Mouse (Mus musculus) forelimb bud, embryonic 11.5 days (tissue): Measurements from ENCODE around the gene Lenep.

Source experiments
- DNase-seq: peaks from one replicate; pipeline ENCODE4 v3.0.0-alpha.2; 2012; ENCODE audit warnings: low read depth, low spot score

The Lenep gene

GRCm38 (mm10) chr3:89378394-89379067 is 24.1 kb downstream of the Lenep start:
- peak; percentile 89 for DNase-seq

DNA sequence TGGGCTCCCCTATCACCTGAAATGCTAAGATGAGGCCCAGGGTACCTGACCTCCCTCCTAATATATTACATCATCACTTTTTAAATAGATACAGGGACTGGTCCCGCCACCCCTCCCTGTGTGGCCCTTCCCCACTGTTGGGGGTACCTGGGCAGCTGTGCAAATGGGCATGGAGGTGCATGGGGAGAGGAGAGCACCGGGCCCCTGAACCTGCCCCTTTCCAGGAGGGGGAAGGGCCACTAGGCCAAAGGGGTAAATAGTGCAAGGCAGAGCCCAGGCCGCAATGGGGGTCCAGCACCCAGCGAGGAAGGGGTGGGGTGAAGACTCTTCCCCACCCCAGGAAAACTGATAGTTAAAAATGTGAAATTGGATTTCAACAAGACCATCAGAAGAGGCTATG is 24.8 kb downstream of the Lenep start:
- DNase-seq, result no peak

GRCm38 (mm10) chr3:89373581-89374231 is 28.9 kb downstream of the Lenep start:
- DNase-seq, result no peak

- no peak for DNase-seq
Measured at GRCm38 (mm10) chr3:89367338-89367737, 35.3 kb downstream of the Lenep start.

DNA sequence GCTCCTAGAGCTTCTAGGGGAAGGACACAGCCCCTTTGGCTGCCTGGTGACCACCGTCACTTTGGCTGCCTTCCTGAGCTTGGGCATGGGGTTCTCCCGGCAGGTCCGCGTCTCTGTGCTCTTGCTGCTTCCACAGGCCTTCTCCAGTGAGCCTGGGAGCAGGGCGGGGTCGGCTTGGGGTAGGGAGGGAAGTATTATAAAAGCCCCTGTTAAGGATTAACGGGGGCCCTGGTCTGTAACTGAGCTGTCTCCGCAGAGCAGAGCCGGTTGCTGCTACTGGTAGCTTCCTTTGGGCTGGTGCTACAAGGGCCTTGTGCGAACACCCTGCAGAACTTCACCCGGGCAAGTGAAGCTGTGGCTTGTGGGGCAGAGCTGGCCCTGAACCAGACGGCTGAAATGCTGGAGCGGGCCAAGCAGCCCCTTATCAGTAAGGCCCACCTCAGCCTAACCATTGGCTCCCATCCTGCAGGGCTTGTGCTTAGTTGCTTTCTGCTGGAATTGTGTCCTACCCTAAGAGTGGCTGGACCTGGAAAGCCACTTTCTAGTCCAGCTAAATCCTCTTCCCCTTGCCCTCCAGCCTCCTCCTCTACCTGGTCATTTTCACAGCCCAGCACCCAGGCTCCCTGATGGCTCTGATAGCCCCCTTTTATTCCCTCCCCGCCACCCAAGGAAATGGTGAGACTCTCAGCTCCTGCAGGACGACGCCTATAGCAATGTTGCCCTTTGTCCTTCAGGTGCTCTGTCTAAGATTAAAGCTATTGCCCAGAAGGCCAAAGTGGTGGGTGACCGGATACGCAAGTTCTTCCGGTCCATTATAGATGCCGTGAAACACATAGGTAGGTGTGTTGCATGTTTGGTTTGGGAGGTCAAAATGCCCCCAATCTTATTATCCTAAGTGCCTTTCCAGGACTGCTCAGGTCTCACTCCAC is 36.8 kb downstream of the Lenep start:
- no peak for DNase-seq

DNA sequence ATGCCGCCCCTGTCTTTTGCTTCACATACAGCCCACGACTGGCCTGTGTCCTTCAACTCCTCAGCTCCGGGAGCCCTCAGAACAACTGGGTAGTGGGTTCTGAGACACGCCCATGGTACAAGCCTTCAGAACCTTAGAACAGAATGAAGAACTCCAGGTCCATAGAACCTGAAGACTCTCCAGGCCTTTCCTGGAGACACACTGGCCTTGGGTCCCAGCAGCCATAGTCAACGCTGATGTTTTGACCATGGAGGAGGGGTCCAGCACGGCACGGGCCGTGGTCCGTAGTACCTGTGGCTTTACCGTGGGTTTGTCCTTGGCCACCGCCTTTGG is 37.5 kb downstream of the Lenep start, which contains the start of gene Dcst1:
TSS of gene Dcst1 (minus strand) at position 101 of the 333 bp plus-strand sequence.
- no peak for DNase-seq

GRCm38 (mm10) chr3:89364631-89365030 is 38.0 kb downstream of the Lenep start:
- DNase-seq, result no peak

GRCm38 (mm10) chr3:89361675-89362074 is 40.9 kb downstream of the Lenep start, which contains the start of gene Dcst2:
Dcst2 (plus strand) TSS chr3:89361975.
- DNase-seq, result no peak

DNA sequence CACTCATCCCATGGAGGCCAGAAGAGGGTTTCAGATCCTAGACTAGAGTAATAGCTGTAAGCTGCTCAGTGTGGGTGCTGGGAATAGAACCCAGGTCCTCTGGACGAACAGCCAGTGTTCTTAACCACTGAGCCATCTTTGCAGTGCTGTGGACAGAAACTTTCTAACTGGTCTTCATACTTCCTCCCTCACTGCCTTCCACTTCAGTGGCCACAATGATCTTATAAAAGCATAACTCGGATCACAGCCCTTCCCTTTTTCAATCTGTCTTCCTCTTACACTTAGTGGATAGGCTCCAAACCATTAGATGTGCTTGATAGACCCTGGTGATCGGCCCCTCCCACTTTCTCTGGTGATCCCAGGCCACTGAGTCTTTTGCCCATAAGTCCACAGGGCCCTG is 42.4 kb downstream of the Lenep start:
- DNase-seq, result no peak

- DNase-seq, result no peak
Measured at GRCm38 (mm10) chr3:89359630-89360029, 43.0 kb downstream of the Lenep start.

DNA sequence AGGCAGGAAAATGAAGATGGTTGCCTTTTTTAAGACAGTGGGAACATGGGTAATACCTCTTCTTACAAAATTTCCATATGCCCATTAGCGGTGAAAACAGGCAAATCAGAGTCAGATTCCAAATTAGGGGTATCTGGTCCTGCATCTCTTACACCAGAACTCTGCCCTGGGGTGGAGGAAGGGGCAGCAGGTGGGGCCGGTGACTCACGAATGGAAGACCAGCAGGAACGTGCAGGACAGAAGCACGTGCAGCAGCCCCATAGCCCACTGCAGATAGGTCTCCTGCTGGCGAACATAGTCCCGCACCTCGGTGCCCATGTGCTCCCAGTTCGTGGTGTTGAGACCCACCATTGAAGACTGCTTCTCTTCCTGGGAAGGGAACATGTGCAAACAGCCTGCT is 46.6 kb downstream of the Lenep start:
- no peak for DNase-seq

GRCm38 (mm10) chr3:89355512-89355902 is 47.1 kb downstream of the Lenep start:
- DNase-seq, result no peak

- DNase-seq, result peak; percentile 77
Measured at GRCm38 (mm10) chr3:89354816-89355511, 47.6 kb downstream of the Lenep start.

GRCm38 (mm10) chr3:89351271-89351670 is 51.3 kb downstream of the Lenep start:
- DNase-seq, result no peak
